Mouse (Mus musculus) bone marrow, adult 2 months (tissue): Measurements from ENCODE around the gene Actr10.

Source experiments
- CTCF ChIP-seq: fragments of 200-500 bp; IDR thresholded peaks from 2 replicates; pipeline ENCODE4 v1.5.1; 2011; ENCODE audit warnings: low read length, control low read depth; ENCODE audit not compliant: control insufficient read depth, insufficient read depth
- POLR2A ChIP-seq: fragments of 200-500 bp; IDR thresholded peaks from 2 replicates; pipeline ENCODE4 v1.6.1; 2011; ENCODE audit warnings: low read depth, mild to moderate bottlenecking, control low read depth, low read length, borderline replicate concordance; ENCODE audit not compliant: control insufficient read depth

- TF ChIP-seq CTCF: no peak
- no peak for TF ChIP-seq POLR2A
Measured at GRCm38 (mm10) chr12:70997225-70997624, 59.6 kb downstream of the Actr10 start.
